Mouse (Mus musculus) limb, embryonic 11.5 days (tissue): Measurements from ENCODE around the gene Bcas3. TPM values are rescaled to one million over a fixed set of nuclear protein-coding genes. Genes with fewer than 3 reads are reported as not detected.

Experiments used
- ATAC-seq: fragments of 200-750 bp; cut with Nextera tagmentation; 2 replicates; pipeline ENCODE4 v1.8.0; 2017; ENCODE audit warnings: low read depth; ENCODE audit not compliant: insufficient number of reproducible peaks, low FRiP score, low TSS enrichment
- DNase-seq: peaks from one replicate; pipeline ENCODE4 v3.0.0-alpha.2; 2015; ENCODE audit warnings: low spot score
- H3K27ac ChIP-seq: fragments of 300-500 bp; sonication (generic); replicated peaks from 2 replicates; pipeline ENCODE4 v1.5.1; 2014; ENCODE audit warnings: low read depth, mild to moderate bottlenecking, low read length
- H3K27me3 ChIP-seq: fragments of 300-500 bp; sonication (generic); 2 replicates; pipeline ENCODE4 v1.6.1; 2014; ENCODE audit warnings: mild to moderate bottlenecking, low read length, mixed read lengths; ENCODE audit not compliant: control insufficient read depth, insufficient read depth
- H3K36me3 ChIP-seq: fragments of 300-500 bp; sonication (generic); 2 replicates; pipeline ENCODE4 v1.6.1; 2014; ENCODE audit warnings: mild to moderate bottlenecking, low read length, moderate library complexity, mixed read lengths; ENCODE audit not compliant: control insufficient read depth, insufficient read depth
- H3K4me1 ChIP-seq: fragments of 300-500 bp; sonication (generic); 2 replicates; pipeline ENCODE4 v1.6.1; 2014; ENCODE audit warnings: low read length, mixed read lengths; ENCODE audit not compliant: control insufficient read depth, insufficient read depth
- H3K4me2 ChIP-seq: fragments of 300-500 bp; sonication (generic); 2 replicates; pipeline ENCODE4 v1.6.1; 2014; ENCODE audit warnings: low read depth, mild to moderate bottlenecking, moderate library complexity; ENCODE audit not compliant: severe bottlenecking
- H3K4me3 ChIP-seq: fragments of 300-500 bp; sonication (generic); 2 replicates; pipeline ENCODE4 v1.5.1; 2014; ENCODE audit warnings: low read depth, low read length
- H3K9ac ChIP-seq: fragments of 300-500 bp; sonication (generic); 2 replicates; pipeline ENCODE4 v1.6.1; 2014; ENCODE audit warnings: mild to moderate bottlenecking, low read length
- H3K9me3 ChIP-seq: fragments of 300-500 bp; sonication (generic); 2 replicates; pipeline ENCODE4 v1.6.1; 2016; ENCODE audit warnings: low read length; ENCODE audit not compliant: control insufficient read depth
- WGBS: fragments of 180-500 bp; shearing (Covaris S2); extraction: QIAGEN DNeasy Blood & Tissue Kit; methylation state at CpG from one replicate; pipeline ENCODE4 v1.1.7; 2014; 5-methylcytosine and 5-hydroxymethylcytosine counted together
- polyA plus RNA-seq: library from polyadenylated mRNA; unstranded; fragments of >200 nt; fragmentation: Nextera tagmentation; extraction: Ambion mirVana; gene quantifications from 2 replicates; pipeline ENCODE4 v1.2.1, GENCODE M21; 2014

The Bcas3 gene
- polyA plus RNA-seq, 1 experiment from 2014 or later = 34.0 TPM

DNA sequence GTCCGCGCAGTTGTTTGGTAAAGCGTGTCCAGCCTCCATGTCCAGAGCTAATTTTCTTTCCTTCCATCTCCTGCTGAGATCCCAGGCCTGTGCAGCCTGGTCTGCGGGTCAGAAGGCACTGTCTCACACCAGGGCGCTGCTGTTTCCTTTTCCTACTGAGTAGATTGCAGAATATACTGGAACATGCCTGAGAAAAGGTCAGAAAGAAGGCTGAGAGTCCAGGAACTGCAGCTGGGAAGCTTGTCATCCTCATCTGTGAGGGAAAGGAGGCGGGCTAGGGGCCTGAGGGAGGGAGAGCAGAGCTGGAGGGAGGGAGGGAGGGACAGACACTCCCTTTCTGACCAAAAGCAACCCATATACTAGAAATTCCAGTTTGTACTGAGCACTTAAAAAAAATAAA lies 170.7 kb downstream of the Bcas3 start:
- H3K9me3 ChIP-seq = no peaks in the 10 kb centered on the region
- no peak overlapping the region for H3K9ac ChIP-seq
- DNase-seq (no peak), ATAC-seq (no peak)
- H3K36me3 ChIP-seq = no peaks in the 10 kb centered on the region
- peaks cover 7% of the 10 kb centered on the region; the same call in 1 of the 2 replicates for H3K27me3 ChIP-seq
- H3K4me2 ChIP-seq = no peak overlapping the region
- no peak overlapping the region for H3K4me3 ChIP-seq
- WGBS = 43% methylated on average over 6 of the region's 6 CpGs
- H3K4me1 ChIP-seq = peaks cover 21% of the 10 kb centered on the region
- H3K27ac ChIP-seq = 0 out of 2 replicates have a peak overlapping the region, but pooled peaks have one; percentile 15

- DNase-seq (peak; percentile 79), ATAC-seq (no peak)
- Histone ChIP-seq H3K27me3 (peaks cover 7% of the 10 kb centered on the region; the same call in 1 of the 2 replicates), H3K4me1 (peaks cover 21% of the 10 kb centered on the region), H3K9ac (no peak overlapping the region), H3K27ac (no peak overlapping the region), H3K9me3 (no peaks in the 10 kb centered on the region), H3K4me3 (0 out of 2 replicates have a peak overlapping the region, but pooled peaks have one; percentile 11), H3K36me3 (no peaks in the 10 kb centered on the region), H3K4me2 (peak overlapping the region; percentile 31)
- WGBS = 21% methylated on average over 12 of the region's 12 CpGs
Measured at GRCm38 (mm10) chr11:85524186-85524585, 171.2 kb downstream of the Bcas3 start.

DNA sequence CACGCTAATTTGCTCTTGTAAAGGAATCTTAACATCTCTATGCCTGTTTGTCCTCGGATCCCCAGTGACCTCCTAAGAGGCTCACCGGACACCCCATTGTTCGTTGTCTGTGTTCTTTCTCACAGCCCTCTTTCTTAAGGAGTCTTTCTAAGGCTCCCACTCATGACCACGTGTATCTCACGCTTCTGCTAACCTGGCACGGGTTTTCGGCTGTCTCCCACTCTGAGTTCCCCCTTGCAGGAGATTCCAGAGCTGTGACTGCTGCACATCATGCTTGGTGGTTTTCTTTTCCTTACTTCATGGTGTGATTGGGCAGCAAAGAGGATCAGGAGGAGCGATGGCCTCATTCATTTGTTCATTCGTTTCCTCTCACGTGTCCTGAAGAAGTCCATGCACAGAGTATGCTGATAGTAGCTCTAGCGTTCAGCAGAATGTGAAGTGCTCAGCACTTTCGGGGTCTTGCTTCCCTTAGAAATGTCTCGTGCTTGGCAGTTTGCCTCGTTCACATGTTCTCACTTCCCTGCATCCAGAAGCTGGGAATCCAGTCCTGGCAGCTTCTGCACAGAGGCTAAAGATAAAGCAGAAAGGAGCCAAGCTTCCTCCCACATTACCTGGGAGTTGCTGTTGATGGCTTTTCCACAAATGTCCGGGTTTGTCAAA lies 172.0 kb downstream of the Bcas3 start:
- Histone ChIP-seq H3K36me3 (no peaks in the 10 kb centered on the region), H3K27me3 (peaks cover 7% of the 10 kb centered on the region; the same call in 1 of the 2 replicates), H3K4me2 (peak overlapping the region; percentile 31; the same call in 1 of the 2 replicates), H3K9ac (no peak overlapping the region), H3K27ac (no peak overlapping the region), H3K4me1 (peaks cover 21% of the 10 kb centered on the region), H3K9me3 (no peaks in the 10 kb centered on the region), H3K4me3 (no peak overlapping the region)
- 25% methylated on average over 16 of the region's 16 CpGs for WGBS
- DNase-seq (peak; percentile 44), ATAC-seq (no peak)

DNA sequence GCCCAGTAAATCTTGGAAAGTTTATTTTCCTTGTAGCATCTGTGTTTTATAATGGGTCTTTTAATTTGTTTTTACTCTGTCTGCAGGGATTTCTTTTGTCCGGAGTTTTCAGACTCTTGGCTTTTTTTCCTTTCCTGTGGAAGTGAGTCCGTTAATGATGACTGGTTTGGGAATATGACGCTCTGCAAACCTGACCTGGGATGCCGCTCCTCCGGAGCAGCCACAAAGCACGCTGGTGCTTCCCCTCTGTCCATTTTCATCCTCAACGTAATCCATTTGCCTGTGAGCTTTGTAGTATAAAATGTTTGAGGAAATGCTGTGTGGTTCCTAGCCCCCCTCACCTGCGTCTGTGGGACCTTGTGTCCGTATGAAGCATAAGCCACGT lies 172.5 kb downstream of the Bcas3 start:
- H3K27ac ChIP-seq = no peak overlapping the region
- ATAC-seq = no peak
- WGBS = 31% methylated on average over 10 of the region's 10 CpGs
- no peak for DNase-seq
- H3K4me3 ChIP-seq = no peak overlapping the region
- no peak overlapping the region for H3K9ac ChIP-seq
- no peaks in the 10 kb centered on the region for H3K36me3 ChIP-seq
- peaks cover 7% of the 10 kb centered on the region; the same call in 1 of the 2 replicates for H3K27me3 ChIP-seq
- H3K9me3 ChIP-seq = no peaks in the 10 kb centered on the region
- peaks cover 21% of the 10 kb centered on the region for H3K4me1 ChIP-seq
- H3K4me2 ChIP-seq = peak overlapping the region; percentile 2; the same call in 1 of the 2 replicates

- H3K4me2 ChIP-seq = no peak overlapping the region; the same call in 1 of the 2 replicates
- WGBS = 43% methylated on average over 11 of the region's 11 CpGs
- DNase-seq = no peak
- ATAC-seq = no peak
- peaks cover 7% of the 10 kb centered on the region; the same call in 1 of the 2 replicates for H3K27me3 ChIP-seq
- H3K27ac ChIP-seq = no peak overlapping the region
- no peak overlapping the region for H3K9ac ChIP-seq
- H3K4me1 ChIP-seq = peaks cover 21% of the 10 kb centered on the region
- no peaks in the 10 kb centered on the region for H3K36me3 ChIP-seq
- H3K4me3 ChIP-seq = no peak overlapping the region
- no peaks in the 10 kb centered on the region for H3K9me3 ChIP-seq
Measured at GRCm38 (mm10) chr11:85525979-85526775, 173.2 kb downstream of the Bcas3 start.

DNA sequence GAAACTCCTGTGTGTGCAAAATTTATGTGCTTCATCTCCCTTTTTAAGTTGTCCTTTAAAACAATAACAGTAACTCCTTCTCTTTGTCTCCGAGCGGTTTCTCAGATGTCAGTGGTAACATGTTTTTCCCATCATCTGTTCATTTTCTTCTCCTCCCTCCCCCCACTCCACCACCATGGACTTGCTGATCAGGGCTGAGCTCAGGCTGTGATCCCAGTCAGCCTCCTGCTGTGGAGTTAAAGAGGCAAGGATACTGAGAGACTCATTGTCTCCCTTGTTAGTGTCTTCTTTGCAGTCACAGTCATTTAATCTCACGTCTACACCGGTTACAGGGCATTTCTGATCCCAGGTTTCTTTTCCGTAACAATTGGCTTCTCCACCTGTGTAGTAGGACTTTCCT lies 174.3 kb downstream of the Bcas3 start:
- ATAC-seq (no peak), DNase-seq (no peak)
- H3K27me3 ChIP-seq = peaks cover 7% of the 10 kb centered on the region; the same call in 1 of the 2 replicates
- H3K4me1 ChIP-seq = peaks cover 21% of the 10 kb centered on the region
- H3K36me3 ChIP-seq = no peaks in the 10 kb centered on the region
- no peak overlapping the region for H3K9ac ChIP-seq
- 39% methylated on average over 5 of the region's 5 CpGs for WGBS
- H3K9me3 ChIP-seq = no peaks in the 10 kb centered on the region
- no peak overlapping the region for H3K27ac ChIP-seq
- H3K4me3 ChIP-seq = no peak overlapping the region
- H3K4me2 ChIP-seq = no peak overlapping the region

GRCm38 (mm10) chr11:85529531-85530285 lies 176.7 kb downstream of the Bcas3 start:
- ATAC-seq = no peak
- 71% methylated on average over 5 of the region's 5 CpGs for WGBS
- no peak overlapping the region for H3K27ac ChIP-seq
- no peak overlapping the region for H3K4me2 ChIP-seq
- no peaks in the 10 kb centered on the region for H3K36me3 ChIP-seq
- no peak overlapping the region for H3K4me3 ChIP-seq
- H3K9ac ChIP-seq = no peak overlapping the region
- no peak for DNase-seq
- H3K27me3 ChIP-seq = peaks cover 7% of the 10 kb centered on the region; the same call in 1 of the 2 replicates
- no peaks in the 10 kb centered on the region for H3K9me3 ChIP-seq
- peaks cover 15% of the 10 kb centered on the region for H3K4me1 ChIP-seq

DNA sequence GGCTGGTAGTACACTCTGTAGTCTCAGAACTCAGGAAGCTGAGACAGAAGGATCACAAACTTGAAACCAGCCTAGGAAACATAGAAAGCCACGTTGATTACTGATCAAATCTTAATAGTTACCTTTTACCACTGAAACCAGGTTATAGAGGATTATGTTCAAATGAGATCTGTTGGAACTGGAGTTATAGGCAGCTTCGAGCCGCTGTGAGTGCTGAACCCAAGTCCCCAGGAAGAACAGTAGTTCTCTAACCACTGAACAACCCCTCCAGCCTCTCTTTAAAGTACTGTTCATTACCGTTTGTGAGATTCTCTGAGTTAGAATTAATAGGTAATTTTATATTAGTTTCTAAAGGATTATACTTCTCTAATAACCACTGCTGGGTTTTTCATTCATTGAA lies 188.0 kb downstream of the Bcas3 start:
- no peaks in the 10 kb centered on the region for H3K27me3 ChIP-seq
- 87% methylated on average over 4 of the region's 4 CpGs for WGBS
- H3K4me3 ChIP-seq = no peak overlapping the region
- H3K9ac ChIP-seq = no peak overlapping the region
- H3K27ac ChIP-seq = no peak overlapping the region
- DNase-seq (no peak), ATAC-seq (no peak)
- H3K36me3 ChIP-seq = no peaks in the 10 kb centered on the region
- no peaks in the 10 kb centered on the region for H3K9me3 ChIP-seq
- no peaks in the 10 kb centered on the region for H3K4me1 ChIP-seq
- no peak overlapping the region for H3K4me2 ChIP-seq
